Mouse (Mus musculus) liver, embryonic 14.5 days (tissue): Measurements from ENCODE around the gene Strip2.

Experiments
- CTCF ChIP-seq: IDR thresholded peaks from 2 replicates; pipeline ENCODE4 v1.5.1; 2016; ENCODE audit warnings: antibody characterized with exemption, low read depth, control low read depth
- EP300 ChIP-seq: IDR thresholded peaks from 2 replicates; pipeline ENCODE4 v1.6.1; 2016; ENCODE audit warnings: antibody characterized with exemption, low read depth

- no peak for TF ChIP-seq CTCF
- TF ChIP-seq EP300, result no peak
Observed at GRCm38 (mm10) chr6:29931181-29931580, 14.4 kb downstream of the Strip2 start.
